Mouse (Mus musculus): ENCODE measurements around the gene Cacng5. TPM values are rescaled to one million over a fixed set of nuclear protein-coding genes. Genes with fewer than 3 reads are reported as not detected.

The Cacng5 gene
- polyA plus RNA-seq, 1 experiment from 2014 or later = not detected

GRCm38 (mm10) chr11:107947951-107948350, 33.1 kb upstream of the Cacng5 start:
- DNase-seq (no peak), ATAC-seq (no peak)
- TF ChIP-seq CTCF (IDR thresholded peaks at IDR 0.05; ENCODE audit: low read depth) = no peak
- no peak for TF ChIP-seq EP300 (IDR thresholded peaks at IDR 0.05; ENCODE audit: low read depth)
- no peaks in the 10 kb centered on the region for H3K4me1 ChIP-seq (ENCODE audit: insufficient read depth)
- no peak overlapping the region for H3K4me2 ChIP-seq (ENCODE audit: low read depth, low read length)
- no peak overlapping the region for H3K27ac ChIP-seq (ENCODE audit: low read depth)
- H3K9me3 ChIP-seq (ENCODE audit: low read length) = no peaks in the 10 kb centered on the region
- no peak overlapping the region for H3K4me3 ChIP-seq (ENCODE audit: low read depth, low read length)
- WGBS (ENCODE audit: insufficient replicate concordance) = 71% methylated on average over 1 of the region's 1 CpGs
- H3K36me3 ChIP-seq (replicated peaks; ENCODE audit: insufficient read depth, low read length) = peaks cover 14% of the 10 kb centered on the region
- H3K9ac ChIP-seq (replicated peaks) = no peak overlapping the region
- H3K27me3 ChIP-seq (ENCODE audit: insufficient read depth, low read length) = no peaks in the 10 kb centered on the region

GRCm38 (mm10) chr11:107946823-107947222, 32.0 kb upstream of the Cacng5 start:
- DNase-seq (no peak), ATAC-seq (no peak)
- H3K27ac ChIP-seq (ENCODE audit: low read depth) = no peak overlapping the region
- peaks cover 14% of the 10 kb centered on the region for H3K36me3 ChIP-seq (replicated peaks; ENCODE audit: insufficient read depth, low read length)
- H3K27me3 ChIP-seq (ENCODE audit: insufficient read depth, low read length) = no peaks in the 10 kb centered on the region
- 74% methylated on average over 5 of the region's 5 CpGs for WGBS (ENCODE audit: insufficient replicate concordance)
- H3K9me3 ChIP-seq (ENCODE audit: low read length) = no peaks in the 10 kb centered on the region
- H3K9ac ChIP-seq (replicated peaks) = no peak overlapping the region
- H3K4me2 ChIP-seq (ENCODE audit: low read depth, low read length) = no peak overlapping the region
- H3K4me3 ChIP-seq (ENCODE audit: low read depth, low read length) = no peak overlapping the region
- H3K4me1 ChIP-seq (ENCODE audit: insufficient read depth) = no peaks in the 10 kb centered on the region
- TF ChIP-seq EP300 (IDR thresholded peaks at IDR 0.05; ENCODE audit: low read depth) = no peak
- no peak for TF ChIP-seq CTCF (IDR thresholded peaks at IDR 0.05; ENCODE audit: low read depth)

DNA sequence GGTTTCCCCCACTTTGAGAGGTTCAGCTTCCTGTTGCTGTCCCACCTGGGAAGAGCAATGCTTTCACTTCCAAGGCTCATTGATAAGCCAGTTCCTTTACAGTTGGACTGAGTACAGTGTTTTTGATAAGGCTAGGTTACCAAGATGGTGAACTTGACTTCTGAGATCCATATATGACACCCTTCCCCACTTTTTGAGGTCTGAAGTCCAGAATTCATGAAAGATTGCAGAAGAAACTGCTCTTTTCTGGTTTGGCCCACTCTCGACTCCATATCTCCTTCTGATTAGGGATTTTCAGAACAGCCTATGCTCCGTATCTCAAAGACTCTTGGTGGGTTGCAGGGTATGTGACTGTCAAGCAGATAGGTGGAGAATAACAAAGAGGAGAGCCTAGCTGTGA, 22.1 kb upstream of the Cacng5 start:
- ATAC-seq (no peak), DNase-seq (no peak)
- TF ChIP-seq CTCF (IDR thresholded peaks at IDR 0.05; ENCODE audit: low read depth) (no peak), EP300 (IDR thresholded peaks at IDR 0.05; ENCODE audit: low read depth) (no peak)
- 88% methylated on average over 2 of the region's 2 CpGs for WGBS (ENCODE audit: insufficient replicate concordance)
- Histone ChIP-seq H3K4me2 (ENCODE audit: low read depth, low read length) (no peak overlapping the region), H3K9me3 (ENCODE audit: low read length) (0 out of 2 replicates have a peak, but pooled peaks cover 2% of the 10 kb centered on the region), H3K9ac (replicated peaks) (no peak overlapping the region), H3K36me3 (replicated peaks; ENCODE audit: insufficient read depth, low read length) (peaks cover 19% of the 10 kb centered on the region), H3K27ac (ENCODE audit: low read depth) (no peak overlapping the region), H3K4me1 (ENCODE audit: insufficient read depth) (no peaks in the 10 kb centered on the region), H3K27me3 (ENCODE audit: insufficient read depth, low read length) (no peaks in the 10 kb centered on the region), H3K4me3 (ENCODE audit: low read depth, low read length) (no peak overlapping the region)

- Histone ChIP-seq H3K9me3 (ENCODE audit: low read length) (no peaks in the 10 kb centered on the region), H3K4me3 (ENCODE audit: low read depth, low read length) (no peak overlapping the region), H3K4me2 (ENCODE audit: low read depth, low read length) (no peak overlapping the region), H3K27ac (ENCODE audit: low read depth) (no peak overlapping the region), H3K4me1 (ENCODE audit: insufficient read depth) (no peaks in the 10 kb centered on the region), H3K27me3 (ENCODE audit: insufficient read depth, low read length) (no peaks in the 10 kb centered on the region), H3K9ac (replicated peaks) (no peak overlapping the region), H3K36me3 (replicated peaks; ENCODE audit: insufficient read depth, low read length) (no peaks in the 10 kb centered on the region)
- WGBS (ENCODE audit: insufficient replicate concordance) = 54% methylated on average over 7 of the region's 7 CpGs
- DNase-seq = no peak
- TF ChIP-seq EP300 (IDR thresholded peaks at IDR 0.05; ENCODE audit: low read depth) = no peak
- TF ChIP-seq CTCF (IDR thresholded peaks at IDR 0.05; ENCODE audit: low read depth) = no peak
- ATAC-seq = no peak
Measured at GRCm38 (mm10) chr11:107931721-107932120, 16.9 kb upstream of the Cacng5 start.

- WGBS (ENCODE audit: insufficient replicate concordance) = 80% methylated on average over 11 of the region's 11 CpGs
- H3K9ac ChIP-seq (replicated peaks) = no peak overlapping the region
- no peaks in the 10 kb centered on the region for H3K4me1 ChIP-seq (ENCODE audit: insufficient read depth)
- no peak overlapping the region for H3K27ac ChIP-seq (ENCODE audit: low read depth)
- DNase-seq = no peak
- no peaks in the 10 kb centered on the region for H3K36me3 ChIP-seq (replicated peaks; ENCODE audit: insufficient read depth, low read length)
- no peaks in the 10 kb centered on the region for H3K9me3 ChIP-seq (ENCODE audit: low read length)
- TF ChIP-seq EP300 (IDR thresholded peaks at IDR 0.05; ENCODE audit: low read depth) (no peak), CTCF (IDR thresholded peaks at IDR 0.05; ENCODE audit: low read depth) (no peak)
- H3K27me3 ChIP-seq (ENCODE audit: insufficient read depth, low read length) = no peaks in the 10 kb centered on the region
- H3K4me2 ChIP-seq (ENCODE audit: low read depth, low read length) = no peak overlapping the region
- no peak overlapping the region for H3K4me3 ChIP-seq (ENCODE audit: low read depth, low read length)
- ATAC-seq = no peak
Measured at GRCm38 (mm10) chr11:107931288-107931687, 16.4 kb upstream of the Cacng5 start.

GRCm38 (mm10) chr11:107929712-107930111, 14.9 kb upstream of the Cacng5 start:
- no peak overlapping the region for H3K4me3 ChIP-seq (ENCODE audit: low read depth, low read length)
- H3K27ac ChIP-seq (ENCODE audit: low read depth) = no peak overlapping the region
- no peaks in the 10 kb centered on the region for H3K9me3 ChIP-seq (ENCODE audit: low read length)
- TF ChIP-seq CTCF (IDR thresholded peaks at IDR 0.05; ENCODE audit: low read depth) = no peak
- no peak for TF ChIP-seq EP300 (IDR thresholded peaks at IDR 0.05; ENCODE audit: low read depth)
- WGBS (ENCODE audit: insufficient replicate concordance) = 39% methylated on average over 3 of the region's 3 CpGs
- H3K4me2 ChIP-seq (ENCODE audit: low read depth, low read length) = no peak overlapping the region
- ATAC-seq = no peak
- H3K9ac ChIP-seq (replicated peaks) = no peak overlapping the region
- no peaks in the 10 kb centered on the region for H3K27me3 ChIP-seq (ENCODE audit: insufficient read depth, low read length)
- no peaks in the 10 kb centered on the region for H3K36me3 ChIP-seq (replicated peaks; ENCODE audit: insufficient read depth, low read length)
- no peak for DNase-seq
- no peaks in the 10 kb centered on the region for H3K4me1 ChIP-seq (ENCODE audit: insufficient read depth)

Measured in liver, postnatal 0 days (tissue).